In genomic region chr14:8733261-8733660, GRCm38 (mm10) we compare ENCODE assay signal across 26 mouse cellular contexts.
DNase-seq lines count a peak whose midpoint lies in the region; ATAC-seq and TF ChIP-seq lines count a peak whose summit lies in the region.
"Had no signal": no experiment of that assay in that cellular context is flagged by ENCODE, and none has a peak within 500 bp of the region (broad histone marks: within the 10 kb centered on the region; RNA-seq: fewer than 3 reads in every experiment).

No protein-coding gene starts in this region.

- DNase-seq in limb, embryonic 11.5 days (ENCODE audit: low spot score) = no peak
- no peak for DNase-seq in limb, embryonic 10.5 days (ENCODE audit: low spot score)
- DNase-seq in forelimb bud, embryonic 11.5 days (ENCODE audit: low read depth, low spot score) = peak; percentile 71
- peak; percentile 10 for DNase-seq in limb, embryonic 14.5 days (ENCODE audit: low spot score)
- no peak for DNase-seq in stomach, postnatal 0 days (ENCODE audit: low spot score)
- no peak for DNase-seq in forebrain, embryonic 11.5 days (ENCODE audit: low spot score)
- DNase-seq: adrenal gland, adult 2 months; adrenal gland, postnatal 14 days; cerebellum, adult 11 months; cerebellum, adult 2 months; cerebellum, adult 9-11 months; cerebellum, postnatal 25 days; gastrocnemius, adult 2 months; gastrocnemius, postnatal 14 days; heart, adult 18-20 months; heart, postnatal 14 days; heart, postnatal 4 days had no signal

- no peak overlapping the region for H3K9ac ChIP-seq in limb, embryonic 11.5 days (ENCODE audit: low read length)
- no peak overlapping the region for H3K9ac ChIP-seq in limb, embryonic 14.5 days (ENCODE audit: low read depth, low read length, severe bottlenecking)
- H3K9ac ChIP-seq in stomach, postnatal 0 days (ENCODE audit: low read length) = no peak overlapping the region
- H3K9ac ChIP-seq in forebrain, embryonic 11.5 days (ENCODE audit: low read length) = no peak overlapping the region
- H3K9ac ChIP-seq: embryonic facial prominence, embryonic 15.5 days; forebrain, embryonic 13.5 days; heart, embryonic 13.5 days; hindbrain, embryonic 14.5 days had no signal

- no peak overlapping the region for H3K4me3 ChIP-seq in limb, embryonic 11.5 days (ENCODE audit: low read depth, low read length)
- no peak overlapping the region for H3K4me3 ChIP-seq in limb, embryonic 10.5 days
- H3K4me3 ChIP-seq in limb, embryonic 14.5 days (replicated peaks; ENCODE audit: low read length) = no peak overlapping the region
- no peak overlapping the region for H3K4me3 ChIP-seq in stomach, postnatal 0 days (ENCODE audit: low read depth, low read length)
- H3K4me3 ChIP-seq in forebrain, embryonic 11.5 days (ENCODE audit: low read depth, low read length) = no peak overlapping the region
- H3K4me3 ChIP-seq: embryonic facial prominence, embryonic 15.5 days; erythroblast, embryonic 14.5 days; forebrain, embryonic 13.5 days; gastrocnemius, adult 2 months; heart, embryonic 10.5 days; heart, embryonic 13.5 days had no signal

- 0 out of 2 replicates have a peak, but pooled peaks cover 2% of the 10 kb centered on the region for H3K4me1 ChIP-seq in limb, embryonic 11.5 days (ENCODE audit: control insufficient read depth, insufficient read depth, low read length)
- peaks cover 7% of the 10 kb centered on the region for H3K4me1 ChIP-seq in limb, embryonic 10.5 days
- no peaks in the 10 kb centered on the region for H3K4me1 ChIP-seq in limb, embryonic 14.5 days (ENCODE audit: control insufficient read depth, insufficient read depth, low read length)
- H3K4me1 ChIP-seq in stomach, postnatal 0 days (replicated peaks; ENCODE audit: control insufficient read depth, insufficient read depth) = no peaks in the 10 kb centered on the region
- H3K4me1 ChIP-seq in forebrain, embryonic 11.5 days (replicated peaks; ENCODE audit: control insufficient read depth, insufficient read depth, low read length) = no peaks in the 10 kb centered on the region
- H3K4me1 ChIP-seq: embryonic facial prominence, embryonic 15.5 days; forebrain, embryonic 13.5 days; heart, embryonic 10.5 days; heart, embryonic 13.5 days had no signal

- WGBS in limb, embryonic 11.5 days = 47% methylated on average over 2 of the region's 2 CpGs
- WGBS in limb, embryonic 10.5 days = 73% methylated on average over 2 of the region's 2 CpGs
- 40% methylated on average over 2 of the region's 2 CpGs for WGBS in limb, embryonic 14.5 days
- 56% methylated on average over 2 of the region's 2 CpGs for WGBS in stomach, postnatal 0 days
- 85% methylated on average over 2 of the region's 2 CpGs for WGBS in forebrain, embryonic 11.5 days

- H3K27ac ChIP-seq in limb, embryonic 11.5 days (replicated peaks; ENCODE audit: low read depth, low read length) = no peak overlapping the region
- no peak overlapping the region for H3K27ac ChIP-seq in limb, embryonic 10.5 days
- H3K27ac ChIP-seq in limb, embryonic 14.5 days (replicated peaks; ENCODE audit: low read depth, low read length) = no peak overlapping the region
- no peak overlapping the region for H3K27ac ChIP-seq in stomach, postnatal 0 days (replicated peaks)
- no peak overlapping the region for H3K27ac ChIP-seq in forebrain, embryonic 11.5 days (ENCODE audit: low read depth, low read length)
- H3K27ac ChIP-seq: embryonic facial prominence, embryonic 15.5 days; forebrain, embryonic 13.5 days; gastrocnemius, adult 2 months; heart, embryonic 10.5 days; heart, embryonic 13.5 days; hindbrain, embryonic 14.5 days; hindbrain, postnatal 0 days had no signal

- no peak for TF ChIP-seq POLR2A in limb, embryonic 14.5 days (IDR thresholded peaks at IDR 0.05; ENCODE audit: borderline replicate concordance, extremely low read depth, insufficient read depth, insufficient read length)

- H3K27me3 ChIP-seq in limb, embryonic 11.5 days (ENCODE audit: control insufficient read depth, insufficient read depth, low read length) = no peaks in the 10 kb centered on the region
- no peaks in the 10 kb centered on the region for H3K27me3 ChIP-seq in limb, embryonic 10.5 days (ENCODE audit: low read depth, poor library complexity, severe bottlenecking)
- H3K27me3 ChIP-seq in limb, embryonic 14.5 days (ENCODE audit: control insufficient read depth, insufficient read depth, low read length) = no peaks in the 10 kb centered on the region
- H3K27me3 ChIP-seq in stomach, postnatal 0 days (ENCODE audit: control insufficient read depth, insufficient read depth, low read length) = no peaks in the 10 kb centered on the region
- no peaks in the 10 kb centered on the region; the same call in 1 of the 2 replicates for H3K27me3 ChIP-seq in forebrain, embryonic 11.5 days (ENCODE audit: control insufficient read depth, insufficient read depth, low read length)
- H3K27me3 ChIP-seq: embryonic facial prominence, embryonic 15.5 days; forebrain, embryonic 13.5 days; heart, embryonic 13.5 days had no signal

- no peak for TF ChIP-seq EP300 in stomach, postnatal 0 days (optimal IDR thresholded peaks at IDR 0.05)

- no peak for TF ChIP-seq CTCF in stomach, postnatal 0 days (IDR thresholded peaks at IDR 0.05; ENCODE audit: low read depth)

- peak; percentile 51; the same call in 1 of the 2 replicates for ATAC-seq in limb, embryonic 11.5 days (ENCODE audit: insufficient number of reproducible peaks, low FRiP score, low TSS enrichment, low read depth)
- no peak for ATAC-seq in limb, embryonic 14.5 days (ENCODE audit: low FRiP score, low read depth)
- ATAC-seq in stomach, postnatal 0 days (ENCODE audit: low FRiP score, low TSS enrichment) = no peak
- ATAC-seq in forebrain, embryonic 11.5 days (replicated peaks; ENCODE audit: low FRiP score) = no peak
- ATAC-seq: CD4-positive, CD25-positive, alpha-beta regulatory T cell, adult 4 months; forebrain, embryonic 13.5 days; forebrain, embryonic 16.5 days; hindbrain, postnatal 0 days had no signal

- no peak overlapping the region for H3K4me2 ChIP-seq in limb, embryonic 11.5 days (ENCODE audit: low read depth, severe bottlenecking)
- H3K4me2 ChIP-seq in limb, embryonic 14.5 days (replicated peaks; ENCODE audit: low read depth, low read length, severe bottlenecking) = no peak overlapping the region
- no peak overlapping the region for H3K4me2 ChIP-seq in stomach, postnatal 0 days (replicated peaks; ENCODE audit: low read depth)
- no peak overlapping the region for H3K4me2 ChIP-seq in forebrain, embryonic 11.5 days (ENCODE audit: low read depth, low read length, severe bottlenecking)
- H3K4me2 ChIP-seq: embryonic facial prominence, embryonic 15.5 days; forebrain, embryonic 13.5 days; heart, embryonic 13.5 days; hindbrain, embryonic 14.5 days had no signal

- H3K9me3 ChIP-seq in limb, embryonic 11.5 days (ENCODE audit: control insufficient read depth, low read length) = no peaks in the 10 kb centered on the region
- no peaks in the 10 kb centered on the region for H3K9me3 ChIP-seq in limb, embryonic 10.5 days (replicated peaks)
- H3K9me3 ChIP-seq in limb, embryonic 14.5 days (ENCODE audit: control insufficient read depth, low read length) = no peaks in the 10 kb centered on the region
- no peaks in the 10 kb centered on the region for H3K9me3 ChIP-seq in stomach, postnatal 0 days (ENCODE audit: control insufficient read depth, low read length)
- no peaks in the 10 kb centered on the region for H3K9me3 ChIP-seq in forebrain, embryonic 11.5 days (ENCODE audit: control insufficient read depth, low read length)
- H3K9me3 ChIP-seq: embryonic facial prominence, embryonic 15.5 days; forebrain, embryonic 13.5 days; heart, embryonic 10.5 days; heart, embryonic 13.5 days had no signal

- no peaks in the 10 kb centered on the region for H3K36me3 ChIP-seq in limb, embryonic 11.5 days (ENCODE audit: control insufficient read depth, insufficient read depth, low read length)
- H3K36me3 ChIP-seq in limb, embryonic 10.5 days = no peaks in the 10 kb centered on the region
- H3K36me3 ChIP-seq in limb, embryonic 14.5 days (ENCODE audit: control insufficient read depth, insufficient read depth, low read length) = no peaks in the 10 kb centered on the region
- no peaks in the 10 kb centered on the region for H3K36me3 ChIP-seq in stomach, postnatal 0 days (ENCODE audit: control insufficient read depth, insufficient read depth, low read length)
- H3K36me3 ChIP-seq in forebrain, embryonic 11.5 days (ENCODE audit: control insufficient read depth, insufficient read depth, low read length) = no peaks in the 10 kb centered on the region
- H3K36me3 ChIP-seq: embryonic facial prominence, embryonic 15.5 days; heart, embryonic 10.5 days; heart, embryonic 13.5 days had no signal

Comparison
In these comparisons a context has a peak if more than half of its experiments do, and no peak if none do; other contexts are left out.
1. DNase-seq: peak in forelimb bud, embryonic 11.5 days (single experiment) and limb, embryonic 14.5 days (single experiment); none in limb, embryonic 11.5 days (single experiment), limb, embryonic 10.5 days (single experiment), stomach, postnatal 0 days (single experiment) and forebrain, embryonic 11.5 days (single experiment).